Mouse (Mus musculus) G1E (cell line): ENCODE data around the gene Ikzf3.

Experiments
- CTCF ChIP-seq: IDR thresholded peaks from 2 replicates; pipeline ENCODE4 v1.5.1; 2012; ENCODE audit warnings: low read depth, low read length, inconsistent platforms, mixed read lengths
- GATA1 ChIP-seq: IDR thresholded peaks from 2 replicates; pipeline ENCODE4 v1.6.1; 2012; ENCODE audit warnings: borderline replicate concordance, low read length, inconsistent platforms, mixed read lengths
- TAL1 ChIP-seq: conservative IDR thresholded peaks from 2 replicates; pipeline ENCODE4 v1.6.1; 2012; ENCODE audit warnings: low read depth, low read length, inconsistent platforms, mixed read lengths

GRCm38 (mm10) chr11:98520468-98520867 lies 25.4 kb downstream of the Ikzf3 start:
- TF ChIP-seq CTCF (no peak), GATA1 (no peak), TAL1 (no peak)
